Mouse (Mus musculus): ENCODE measurements around the gene Dld. TPM values are rescaled to one million over a fixed set of nuclear protein-coding genes. Genes with fewer than 3 reads are reported as not detected.
A peak's percentile ranks its signal among the peaks of the same experiment; 100 is the strongest.

Dld gene
- polyA plus RNA-seq, 1 experiment from 2014 or later, result 112 TPM

- no peak overlapping the region for H3K9ac ChIP-seq
- H3K4me1 ChIP-seq, result peaks cover 30% of the 10 kb centered on the region
- no peaks in the 10 kb centered on the region for H3K9me3 ChIP-seq (replicated peaks)
- H3K27me3 ChIP-seq, result no peaks in the 10 kb centered on the region
- H3K27ac ChIP-seq (replicated peaks), result 0 out of 2 replicates have a peak overlapping the region, but pooled peaks have one; percentile 8
- 38% methylated on average over 10 of the region's 10 CpGs for WGBS
- H3K4me3 ChIP-seq (replicated peaks), result no peak overlapping the region
- H3K36me3 ChIP-seq, result peaks cover 41% of the 10 kb centered on the region
- ATAC-seq (ENCODE audit: insufficient number of reproducible peaks, low FRiP score, low TSS enrichment, low read depth), result peak; percentile 12; the same call in 1 of the 2 replicates
- no peak overlapping the region for H3K4me2 ChIP-seq (replicated peaks)
Observed at GRCm38 (mm10) chr12:31294526-31294925, 56.7 kb downstream of the Dld start.

GRCm38 (mm10) chr12:31293361-31294142 is 57.7 kb downstream of the Dld start:
- Histone ChIP-seq H3K36me3 (peaks cover 41% of the 10 kb centered on the region), H3K4me3 (replicated peaks) (no peak overlapping the region), H3K9me3 (replicated peaks) (no peaks in the 10 kb centered on the region), H3K4me1 (peaks cover 30% of the 10 kb centered on the region), H3K27me3 (no peaks in the 10 kb centered on the region), H3K4me2 (replicated peaks) (no peak overlapping the region), H3K27ac (replicated peaks) (no peak overlapping the region), H3K9ac (no peak overlapping the region)
- no peak for ATAC-seq (ENCODE audit: insufficient number of reproducible peaks, low FRiP score, low TSS enrichment, low read depth)
- 60% methylated on average over 15 of the region's 15 CpGs for WGBS

GRCm38 (mm10) chr12:31290951-31291350 is 60.3 kb downstream of the Dld start:
- 70% methylated on average over 3 of the region's 3 CpGs for WGBS
- ATAC-seq (ENCODE audit: insufficient number of reproducible peaks, low FRiP score, low TSS enrichment, low read depth), result no peak
- peaks cover 20% of the 10 kb centered on the region for H3K4me1 ChIP-seq
- no peaks in the 10 kb centered on the region for H3K9me3 ChIP-seq (replicated peaks)
- H3K4me3 ChIP-seq (replicated peaks), result no peak overlapping the region
- H3K27me3 ChIP-seq, result no peaks in the 10 kb centered on the region
- no peak overlapping the region for H3K27ac ChIP-seq (replicated peaks)
- H3K9ac ChIP-seq, result no peak overlapping the region
- H3K36me3 ChIP-seq, result peaks cover 47% of the 10 kb centered on the region
- no peak overlapping the region for H3K4me2 ChIP-seq (replicated peaks)

GRCm38 (mm10) chr12:31289046-31289445 is 62.2 kb downstream of the Dld start:
- 62% methylated on average over 10 of the region's 10 CpGs for WGBS
- Histone ChIP-seq H3K9ac (no peak overlapping the region), H3K4me2 (replicated peaks) (no peak overlapping the region), H3K4me1 (peaks cover 4% of the 10 kb centered on the region; the same call in 1 of the 2 replicates), H3K27ac (replicated peaks) (no peak overlapping the region), H3K27me3 (no peaks in the 10 kb centered on the region), H3K4me3 (replicated peaks) (no peak overlapping the region), H3K9me3 (replicated peaks) (no peaks in the 10 kb centered on the region), H3K36me3 (peaks cover 58% of the 10 kb centered on the region)
- ATAC-seq (ENCODE audit: insufficient number of reproducible peaks, low FRiP score, low TSS enrichment, low read depth), result no peak

- Histone ChIP-seq H3K4me2 (replicated peaks) (no peak overlapping the region), H3K4me3 (replicated peaks) (no peak overlapping the region), H3K4me1 (no peaks in the 10 kb centered on the region), H3K36me3 (peaks cover 72% of the 10 kb centered on the region), H3K27me3 (no peaks in the 10 kb centered on the region), H3K27ac (replicated peaks) (no peak overlapping the region), H3K9ac (no peak overlapping the region), H3K9me3 (replicated peaks) (no peaks in the 10 kb centered on the region)
- ATAC-seq (ENCODE audit: insufficient number of reproducible peaks, low FRiP score, low TSS enrichment, low read depth), result no peak
- whole genome bisulfite sequencing, result 50% methylated on average over 4 of the region's 4 CpGs
Observed at GRCm38 (mm10) chr12:31283617-31284136, 67.6 kb downstream of the Dld start.

GRCm38 (mm10) chr12:31283131-31283530 is 68.1 kb downstream of the Dld start:
- no peak overlapping the region for H3K4me3 ChIP-seq (replicated peaks)
- H3K27ac ChIP-seq (replicated peaks), result no peak overlapping the region
- H3K4me1 ChIP-seq, result no peaks in the 10 kb centered on the region
- no peak overlapping the region for H3K9ac ChIP-seq
- H3K27me3 ChIP-seq, result no peaks in the 10 kb centered on the region
- ATAC-seq (ENCODE audit: insufficient number of reproducible peaks, low FRiP score, low TSS enrichment, low read depth), result no peak
- 69% methylated on average over 4 of the region's 4 CpGs for WGBS
- no peaks in the 10 kb centered on the region for H3K9me3 ChIP-seq (replicated peaks)
- H3K36me3 ChIP-seq, result peaks cover 72% of the 10 kb centered on the region
- H3K4me2 ChIP-seq (replicated peaks), result no peak overlapping the region

GRCm38 (mm10) chr12:31282241-31282640 is 69.0 kb downstream of the Dld start:
- H3K9me3 ChIP-seq (replicated peaks), result no peaks in the 10 kb centered on the region
- no peak overlapping the region for H3K9ac ChIP-seq
- H3K4me2 ChIP-seq (replicated peaks), result no peak overlapping the region
- no peaks in the 10 kb centered on the region for H3K4me1 ChIP-seq
- WGBS, result 87% methylated on average over 5 of the region's 5 CpGs
- peaks cover 66% of the 10 kb centered on the region for H3K36me3 ChIP-seq
- no peak overlapping the region for H3K27ac ChIP-seq (replicated peaks)
- H3K4me3 ChIP-seq (replicated peaks), result no peak overlapping the region
- H3K27me3 ChIP-seq, result no peaks in the 10 kb centered on the region
- ATAC-seq (ENCODE audit: insufficient number of reproducible peaks, low FRiP score, low TSS enrichment, low read depth), result no peak

Other genes with a start within 250 kb of the Dld start
- gene Gm6993, start 110.7 kb downstream of the Dld start, polyA plus RNA-seq (2015; fragmentation: Nextera tagmentation; extraction: Ambion mirVana), result not detected in 2 replicates
- 68.5 and 70.9 TPM in 2 replicates for gene Lamb1, start 86.2 kb downstream of the Dld start, polyA plus RNA-seq (2015; fragmentation: Nextera tagmentation; extraction: Ambion mirVana)
- 0.12 and 0.13 TPM in 2 replicates for gene Slc26a3, start 39.4 kb upstream of the Dld start, polyA plus RNA-seq (2015; fragmentation: Nextera tagmentation; extraction: Ambion mirVana)
- gene Cbll1, start 148.2 kb upstream of the Dld start, polyA plus RNA-seq (2015; fragmentation: Nextera tagmentation; extraction: Ambion mirVana), result 10.5 and 14.9 TPM in 2 replicates
- gene Slc26a4, start 208.5 kb upstream of the Dld start, polyA plus RNA-seq (2015; fragmentation: Nextera tagmentation; extraction: Ambion mirVana), result 0.13 and 0.17 TPM in 2 replicates

All from embryonic facial prominence, embryonic 15.5 days (tissue).